Mouse (Mus musculus) MEL (cell line): ENCODE measurements around the gene Gramd1b. TPM values are rescaled to one million over a fixed set of nuclear protein-coding genes. Genes with fewer than 3 reads are reported as not detected.

Experiments
- DNase-seq: peaks from one replicate; pipeline ENCODE4 v3.0.0; 2011; ENCODE audit warnings: low read depth, low spot score
- H3K27ac ChIP-seq: 2 replicates; pipeline ENCODE4 v1.5.1; 2012; ENCODE audit warnings: low read depth, mild to moderate bottlenecking, control low read depth, low read length, moderate library complexity; ENCODE audit not compliant: control insufficient read depth
- H3K27me3 ChIP-seq, 2 experiments: fragments of 150-350 bp in 1 of 2; sonication (generic) in 1 of 2; 2 replicates each; pipeline ENCODE4 v1.6.1; 2012; ENCODE audit warnings: low read length in 2 of 2, mild to moderate bottlenecking in 2 of 2, improper control_type of control experiment in 1 of 2, moderate library complexity in 1 of 2; ENCODE audit not compliant: insufficient read depth in 2 of 2, control insufficient read depth in 1 of 2
- H3K36me3 ChIP-seq, 2 experiments: 2 replicates each; pipeline ENCODE4 v1.6.1; 2012 to 2014; ENCODE audit warnings: low read length in 2 of 2, improper control_type of control experiment in 1 of 2, inconsistent platforms in 1 of 2, mild to moderate bottlenecking in 1 of 2; ENCODE audit not compliant: insufficient read depth in 2 of 2, control insufficient read depth in 1 of 2
- H3K4me1 ChIP-seq, 2 experiments: fragments of 150-350 bp in 1 of 2; sonication (generic) in 1 of 2; 2 replicates each; pipeline ENCODE4 v1.6.1; 2012; ENCODE audit warnings: low read length in 2 of 2, improper control_type of control experiment in 1 of 2, mild to moderate bottlenecking in 1 of 2; ENCODE audit not compliant: insufficient read depth in 2 of 2, control insufficient read depth in 1 of 2
- H3K4me3 ChIP-seq, 2 experiments: fragments of 150-350 bp in 1 of 2; sonication (generic) in 1 of 2; 2 replicates each; pipeline ENCODE4 v1.5.1; 2012; ENCODE audit warnings: low read depth in 2 of 2, low read length in 2 of 2, mild to moderate bottlenecking in 2 of 2, moderate library complexity in 2 of 2, control low read depth in 1 of 2, improper control_type of control experiment in 1 of 2; ENCODE audit not compliant: control insufficient read depth in 1 of 2, insufficient read depth in 1 of 2
- H3K79me2 ChIP-seq: 2 replicates; pipeline ENCODE4 v1.6.1; 2012; ENCODE audit warnings: mild to moderate bottlenecking, low read length, moderate library complexity; ENCODE audit not compliant: control insufficient read depth, poor library complexity, insufficient read depth
- H3K9ac ChIP-seq: 2 replicates; pipeline ENCODE4 v1.6.1; 2012; ENCODE audit warnings: low read depth, mild to moderate bottlenecking, control low read depth, low read length, moderate library complexity; ENCODE audit not compliant: control insufficient read depth, poor library complexity, severe bottlenecking
- H3K9me3 ChIP-seq: fragments of 150-350 bp; sonication (generic); replicated peaks from 2 replicates; pipeline ENCODE4 v1.6.1; 2012; ENCODE audit warnings: mild to moderate bottlenecking, low read length, improper control_type of control experiment, moderate library complexity; ENCODE audit not compliant: insufficient read depth
- BHLHE40 ChIP-seq: IDR thresholded peaks from 2 replicates; pipeline ENCODE4 v1.6.1; 2012; ENCODE audit warnings: low read depth, mild to moderate bottlenecking, inconsistent platforms, low read length, improper control_type of control experiment, borderline replicate concordance
- CHD1 ChIP-seq: IDR thresholded peaks from 2 replicates; pipeline ENCODE4 v1.6.1; 2012; ENCODE audit warnings: low read depth, mild to moderate bottlenecking, inconsistent platforms, low read length, improper control_type of control experiment
- CHD2 ChIP-seq: IDR thresholded peaks from 2 replicates; pipeline ENCODE4 v1.6.1; 2011; ENCODE audit warnings: low read length, improper control_type of control experiment
- CTCF ChIP-seq, 3 experiments: IDR thresholded peaks in 2 of 3; conservative IDR thresholded peaks in 1 of 3; 2 replicates each; pipeline ENCODE4 v1.5.1; 2011 to 2012; ENCODE audit warnings: low read length in 3 of 3, low read depth in 2 of 3, mild to moderate bottlenecking in 2 of 3, improper control_type of control experiment in 1 of 3, inconsistent platforms in 1 of 3, mixed read lengths in 1 of 3, moderate library complexity in 1 of 3; ENCODE audit not compliant: control insufficient read depth in 1 of 3, insufficient read depth in 1 of 3, poor library complexity in 1 of 3, severe bottlenecking in 1 of 3
- ELF1 ChIP-seq: IDR thresholded peaks from 2 replicates; pipeline ENCODE4 v1.6.1; 2014; ENCODE audit warnings: low read depth, mild to moderate bottlenecking, inconsistent platforms, low read length, improper control_type of control experiment, moderate library complexity
- EP300 ChIP-seq, 2 experiments: IDR thresholded peaks; 2 replicates each; pipeline ENCODE4 v1.6.1; 2011; ENCODE audit warnings: improper control_type of control experiment in 2 of 2, low read length in 2 of 2, low read depth in 1 of 2, mild to moderate bottlenecking in 1 of 2
- GABPA ChIP-seq: IDR thresholded peaks from 2 replicates; pipeline ENCODE4 v1.6.1; 2012; ENCODE audit warnings: low read depth, mild to moderate bottlenecking, inconsistent platforms, low read length, improper control_type of control experiment, moderate library complexity
- GATA1 ChIP-seq: IDR thresholded peaks from 2 replicates; pipeline ENCODE4 v1.6.1; 2011; ENCODE audit warnings: low read depth, low read length, improper control_type of control experiment
- JUND ChIP-seq: IDR thresholded peaks from 2 replicates; pipeline ENCODE4 v1.6.1; 2011; ENCODE audit warnings: low read depth, mild to moderate bottlenecking, improper control_type of control experiment, low read length
- KAT2A ChIP-seq: conservative IDR thresholded peaks from 2 replicates; pipeline ENCODE4 v1.6.1; 2012; ENCODE audit warnings: low read depth, low read length, improper control_type of control experiment, inconsistent platforms
- MAFK ChIP-seq: IDR thresholded peaks from 2 replicates; pipeline ENCODE4 v1.6.1; 2011; ENCODE audit warnings: low read depth, mild to moderate bottlenecking, low read length, improper control_type of control experiment, borderline replicate concordance
- MAZ ChIP-seq: IDR thresholded peaks from 2 replicates; pipeline ENCODE4 v1.6.1; 2012; ENCODE audit warnings: low read depth, mild to moderate bottlenecking, inconsistent platforms, low read length, improper control_type of control experiment
- MEF2A ChIP-seq: IDR thresholded peaks from 2 replicates; pipeline ENCODE4 v1.6.1; 2014; ENCODE audit warnings: low read depth, mild to moderate bottlenecking, inconsistent platforms, low read length, improper control_type of control experiment; ENCODE audit not compliant: poor library complexity, insufficient replicate concordance, severe bottlenecking; ENCODE audit errors: extremely low read depth
- MYC ChIP-seq: IDR thresholded peaks from 2 replicates; pipeline ENCODE4 v1.6.1; 2011; ENCODE audit warnings: low read depth, mild to moderate bottlenecking, low read length, improper control_type of control experiment, moderate library complexity
- NRF1 ChIP-seq: IDR thresholded peaks from 2 replicates; pipeline ENCODE4 v1.6.1; 2014; ENCODE audit warnings: low read depth, mild to moderate bottlenecking, inconsistent platforms, low read length, improper control_type of control experiment, moderate library complexity; ENCODE audit not compliant: poor library complexity, insufficient read depth, severe bottlenecking
- POLR2AphosphoS2 ChIP-seq: IDR thresholded peaks from 2 replicates; pipeline ENCODE4 v1.6.1; 2011; ENCODE audit warnings: low read length, improper control_type of control experiment
- RAD21 ChIP-seq: IDR thresholded peaks from 2 replicates; pipeline ENCODE4 v1.6.1; 2011; ENCODE audit warnings: mild to moderate bottlenecking, low read depth, low read length, improper control_type of control experiment
- RCOR1 ChIP-seq: IDR thresholded peaks from 2 replicates; pipeline ENCODE4 v1.6.1; 2012; ENCODE audit warnings: low read depth, mild to moderate bottlenecking, inconsistent platforms, low read length, improper control_type of control experiment
- SIN3A ChIP-seq: IDR thresholded peaks from 2 replicates; pipeline ENCODE4 v1.6.1; 2012; ENCODE audit warnings: low read length, improper control_type of control experiment, inconsistent platforms
- TAL1 ChIP-seq: IDR thresholded peaks from 2 replicates; pipeline ENCODE4 v1.6.1; 2012; ENCODE audit warnings: mild to moderate bottlenecking, inconsistent platforms, low read length, moderate library complexity, mixed read lengths
- TBP ChIP-seq: IDR thresholded peaks from 2 replicates; pipeline ENCODE4 v1.8.0; 2011; ENCODE audit warnings: low read depth, low read length, improper control_type of control experiment
- TCF12 ChIP-seq: IDR thresholded peaks from 2 replicates; pipeline ENCODE4 v1.6.1; 2014; ENCODE audit warnings: low read depth, mild to moderate bottlenecking, inconsistent platforms, low read length, improper control_type of control experiment, moderate library complexity
- UBTF ChIP-seq: IDR thresholded peaks from 2 replicates; pipeline ENCODE4 v1.6.1; 2012; ENCODE audit warnings: low read depth, mild to moderate bottlenecking, inconsistent platforms, low read length, improper control_type of control experiment, moderate library complexity, borderline replicate concordance; ENCODE audit not compliant: insufficient read depth
- USF1 ChIP-seq: IDR thresholded peaks from 2 replicates; pipeline ENCODE4 v1.6.1; 2014; ENCODE audit warnings: low read depth, mild to moderate bottlenecking, inconsistent platforms, low read length, improper control_type of control experiment, moderate library complexity
- ZMIZ1 ChIP-seq: IDR thresholded peaks from 2 replicates; pipeline ENCODE4 v1.6.1; 2012; ENCODE audit warnings: low read depth, mild to moderate bottlenecking, inconsistent platforms, low read length, improper control_type of control experiment, moderate library complexity
- ZNF384 ChIP-seq: IDR thresholded peaks from 2 replicates; pipeline ENCODE4 v1.6.1; 2012; ENCODE audit warnings: low read depth, mild to moderate bottlenecking, inconsistent platforms, low read length, improper control_type of control experiment
- polyA plus RNA-seq, 2 experiments: library from polyadenylated mRNA; stranded (reverse) in 1 of 2; unstranded in 1 of 2; fragments of >175 nt in 1 of 2; fragments of >200 nt in 1 of 2; gene quantifications; 2 replicates each; pipeline versions ENCODE4 v1.2.1 to v1.2.4; 2012; ENCODE audit warnings: low replicate concordance in 2 of 2, low read depth in 1 of 2; ENCODE audit not compliant: insufficient read length in 2 of 2, insufficient read depth in 1 of 2, missing spikeins in 1 of 2
- total RNA-seq: library from RNA; depleted of rRNA; stranded (reverse); fragments of 300-350 nt; gene quantifications from 2 replicates; pipeline ENCODE4 v1.2.3, GENCODE M21; 2012

Gene Gramd1b
- total and polyA plus RNA-seq, 3 experiments: not detected

- H3K79me2 ChIP-seq: no peaks in the 10 kb centered on the region
- H3K9ac ChIP-seq: no peak overlapping the region
- H3K27ac ChIP-seq: no peak overlapping the region
- no peaks in the 10 kb centered on the region for H3K4me1 ChIP-seq
- H3K27me3 ChIP-seq: no peaks in the 10 kb centered on the region
- no peaks in the 10 kb centered on the region for H3K9me3 ChIP-seq
- no peak overlapping the region for H3K4me3 ChIP-seq
- TF ChIP-seq SIN3A (no peak), CHD1 (no peak), TCF12 (no peak), RAD21 (no peak), ELF1 (no peak), POLR2AphosphoS2 (no peak), JUND (no peak), CTCF (IDR thresholded peaks at IDR 0.05 in 2 of 3, conservative IDR thresholded peaks at IDR 0.05 in 1 of 3; ENCODE audit: control insufficient read depth in 1 of 3, insufficient read depth in 1 of 3, low read depth in 2 of 3, low read length in 3 of 3, poor library complexity in 1 of 3, severe bottlenecking in 1 of 3) (no peak), NRF1 (no peak), CHD2 (no peak), UBTF (no peak), KAT2A (no peak), MYC (no peak), TAL1 (no peak), USF1 (no peak), EP300 (IDR thresholded peaks at IDR 0.05; ENCODE audit: low read depth in 1 of 2, low read length in 2 of 2) (no peak), BHLHE40 (no peak), MAFK (no peak), ZNF384 (no peak)
- TF ChIP-seq, all 39 proteins: peak for 0
- no peak for DNase-seq
- H3K36me3 ChIP-seq: no peaks in the 10 kb centered on the region
Observed at GRCm38 (mm10) chr9:40458559-40459303, 72.5 kb downstream of the Gramd1b start.

GRCm38 (mm10) chr9:40457448-40457847 lies 73.7 kb downstream of the Gramd1b start:
- no peaks in the 10 kb centered on the region for H3K27me3 ChIP-seq
- no peaks in the 10 kb centered on the region for H3K79me2 ChIP-seq
- no peak for DNase-seq
- no peak for TF ChIP-seq ZNF384
- no peak for TF ChIP-seq GATA1
- TF ChIP-seq TAL1: no peak
- no peak for TF ChIP-seq CHD1
- TF ChIP-seq TCF12: no peak
- no peak for TF ChIP-seq ZMIZ1
- TF ChIP-seq CTCF (IDR thresholded peaks at IDR 0.05 in 2 of 3, conservative IDR thresholded peaks at IDR 0.05 in 1 of 3; ENCODE audit: control insufficient read depth in 1 of 3, insufficient read depth in 1 of 3, low read depth in 2 of 3, low read length in 3 of 3, poor library complexity in 1 of 3, severe bottlenecking in 1 of 3): no peak
- no peak for TF ChIP-seq RCOR1
- no peak for TF ChIP-seq KAT2A
- no peak for TF ChIP-seq ELF1
- no peak for TF ChIP-seq POLR2AphosphoS2
- TF ChIP-seq JUND: no peak
- TF ChIP-seq NRF1: no peak
- TF ChIP-seq GABPA: no peak
- TF ChIP-seq MAZ: no peak
- no peak for TF ChIP-seq USF1
- TF ChIP-seq MEF2A: no peak
- TF ChIP-seq TBP: no peak
- no peak for TF ChIP-seq MYC
- H3K27ac ChIP-seq: no peak overlapping the region
- H3K36me3 ChIP-seq: no peaks in the 10 kb centered on the region
- H3K9me3 ChIP-seq: no peaks in the 10 kb centered on the region
- no peak overlapping the region for H3K9ac ChIP-seq
- no peak overlapping the region for H3K4me3 ChIP-seq
- H3K4me1 ChIP-seq: no peaks in the 10 kb centered on the region
